Mouse (Mus musculus) naive thymus-derived CD4-positive, alpha-beta T cell, adult 2 months (primary cell): Measurements from ENCODE around the gene Marcks.

Source experiments
- DNase-seq: peaks from one replicate; pipeline ENCODE4 v3.0.0-alpha.2; 2011; ENCODE audit warnings: low read depth

Gene Marcks

DNA sequence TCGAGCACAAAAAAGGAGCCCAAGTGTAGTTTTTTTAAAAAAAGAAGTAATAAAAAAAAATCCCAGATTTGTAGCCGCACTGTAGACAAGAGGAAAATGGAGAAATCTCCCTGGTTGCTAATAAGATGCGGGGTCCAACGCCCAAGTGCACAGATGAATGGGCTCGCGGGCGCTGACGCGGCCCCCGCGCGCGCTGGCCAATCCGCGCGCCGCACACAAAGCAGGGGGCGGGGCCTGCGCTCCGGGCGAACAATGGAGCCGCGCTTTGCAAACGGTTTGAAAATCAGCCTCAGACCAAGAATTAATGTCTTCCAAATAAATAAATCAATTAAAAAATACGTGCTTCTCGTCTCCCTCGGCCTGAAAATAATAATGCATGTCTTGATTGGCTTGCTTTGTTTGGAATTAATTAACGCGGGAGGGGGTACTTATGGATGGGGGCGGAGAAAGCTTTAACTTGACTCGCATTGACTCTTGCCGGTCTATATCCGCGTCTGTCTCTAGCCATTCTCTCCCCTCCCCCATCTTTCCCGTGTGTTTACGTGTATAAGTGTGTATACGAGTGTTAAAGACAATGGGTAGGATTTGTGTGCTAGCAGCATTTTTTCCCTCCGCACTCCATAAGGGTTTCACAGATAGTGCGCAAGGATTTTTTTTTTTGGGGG lies at the start of gene Marcks:
Gene Marcks, minus strand, starts transcription at position 143 of the 665 bp plus-strand sequence.
- DNase-seq: peak; percentile 81

DNA sequence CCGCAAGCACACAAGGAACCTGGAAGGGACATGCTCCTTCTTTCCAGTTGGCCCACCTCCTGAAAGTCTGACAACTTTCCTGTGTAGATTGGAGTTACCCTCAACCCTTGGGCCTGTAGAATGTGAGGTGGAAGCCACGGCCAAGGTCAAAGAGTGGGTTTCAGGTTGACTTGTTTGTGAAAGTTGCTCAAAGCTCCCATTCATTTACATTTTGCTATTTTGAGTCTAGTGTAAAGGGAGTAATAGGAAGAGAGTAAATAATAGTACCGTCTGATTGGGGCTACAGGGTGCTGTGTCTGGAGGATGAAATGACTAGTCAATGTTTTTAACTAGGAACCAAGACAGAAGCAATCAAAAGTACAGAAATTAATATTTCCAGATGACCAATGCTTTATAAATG lies 38.4 kb upstream of the Marcks start:
- DNase-seq: no peak

DNA sequence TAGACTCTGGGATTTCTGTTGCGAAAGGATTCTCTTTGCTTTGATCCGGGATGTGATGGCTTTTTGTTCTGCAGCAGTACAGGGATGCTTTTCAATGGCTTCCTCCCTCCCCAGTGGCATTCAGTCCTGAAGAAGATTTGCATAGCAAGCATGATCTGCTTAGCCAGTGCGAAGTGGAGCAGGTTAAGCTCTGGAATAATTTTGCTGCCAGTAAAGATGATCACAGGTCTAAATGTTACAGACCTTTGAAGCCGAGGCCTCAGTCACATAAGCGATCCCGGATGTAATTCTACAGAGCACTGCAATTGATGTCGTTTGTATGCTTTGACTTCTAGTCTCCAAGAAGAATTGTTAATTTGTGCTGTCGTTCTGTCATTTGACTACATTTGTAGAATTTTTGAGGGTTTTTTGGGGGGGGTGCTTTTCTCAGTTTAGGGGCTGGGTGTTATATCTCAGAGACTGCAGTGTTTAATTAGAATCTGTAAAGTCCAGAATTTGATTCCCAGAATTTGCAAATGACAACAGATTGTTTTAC lies 33.8 kb upstream of the Marcks start:
- DNase-seq: no peak

- no peak for DNase-seq
These were observed 33.1 kb upstream of the Marcks start for GRCm38 (mm10) chr10:37171711-37172415.

DNA sequence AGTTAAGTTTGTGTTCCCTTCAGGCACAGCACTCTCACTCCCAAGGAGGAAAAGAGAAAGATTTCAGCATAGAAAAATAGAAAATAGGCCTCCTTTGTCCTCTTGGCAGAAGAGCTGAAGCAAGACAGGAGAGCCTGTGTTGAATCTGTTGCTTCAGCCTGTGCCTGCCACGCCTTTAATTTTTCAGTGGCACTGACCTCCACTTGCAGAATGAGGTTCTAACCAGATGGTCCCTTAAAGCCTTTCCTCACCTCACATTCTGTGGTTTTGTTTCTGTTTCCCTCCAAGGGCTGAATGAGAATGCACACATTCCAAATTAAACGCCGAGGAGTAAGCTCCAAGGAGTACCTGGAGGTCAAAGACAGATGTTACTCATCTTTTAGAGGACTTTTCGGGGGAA lies 32.2 kb upstream of the Marcks start:
- DNase-seq: no peak

- no peak for DNase-seq
These were observed 31.7 kb upstream of the Marcks start for GRCm38 (mm10) chr10:37170466-37170865.

DNA sequence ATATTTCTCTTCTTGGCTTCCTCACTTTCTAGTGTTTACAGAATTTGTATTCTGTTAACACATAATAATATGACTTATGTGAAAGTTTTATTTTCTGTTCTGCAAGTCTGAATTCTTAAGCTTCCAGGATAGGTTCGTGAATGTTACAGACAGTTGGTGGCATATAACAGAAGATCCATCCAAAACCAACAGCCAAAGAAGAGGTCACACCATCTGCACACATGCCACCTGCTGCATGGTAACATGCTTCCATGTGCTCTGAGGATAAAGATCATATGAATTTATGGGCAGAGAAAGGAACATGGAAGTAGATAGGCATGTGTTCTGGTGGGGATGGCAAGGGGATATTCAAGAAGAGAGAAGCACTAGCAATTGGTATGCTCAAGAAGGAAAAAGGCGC lies 28.8 kb upstream of the Marcks start:
- no peak for DNase-seq

DNA sequence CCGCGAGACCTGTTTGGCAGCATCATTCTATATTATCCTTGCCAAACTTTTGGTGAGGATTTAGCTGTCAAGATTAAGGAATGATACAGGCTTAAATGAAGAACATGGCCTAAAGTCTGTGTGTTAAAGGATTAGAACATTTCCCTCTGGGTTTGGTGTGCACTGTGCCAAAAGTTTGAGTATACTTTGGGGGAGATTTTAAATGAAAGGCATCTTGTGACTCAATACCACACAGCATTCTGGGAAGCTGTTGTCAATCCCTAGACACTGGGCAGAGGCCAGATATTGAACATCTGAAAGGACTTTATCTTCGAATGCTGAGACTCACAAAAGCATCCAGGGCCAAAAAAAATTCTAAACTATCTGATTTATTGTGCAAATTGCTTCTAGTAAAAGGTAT lies 21.0 kb upstream of the Marcks start:
- no peak for DNase-seq

GRCm38 (mm10) chr10:37157156-37157555 lies 18.4 kb upstream of the Marcks start:
- DNase-seq: no peak

DNA sequence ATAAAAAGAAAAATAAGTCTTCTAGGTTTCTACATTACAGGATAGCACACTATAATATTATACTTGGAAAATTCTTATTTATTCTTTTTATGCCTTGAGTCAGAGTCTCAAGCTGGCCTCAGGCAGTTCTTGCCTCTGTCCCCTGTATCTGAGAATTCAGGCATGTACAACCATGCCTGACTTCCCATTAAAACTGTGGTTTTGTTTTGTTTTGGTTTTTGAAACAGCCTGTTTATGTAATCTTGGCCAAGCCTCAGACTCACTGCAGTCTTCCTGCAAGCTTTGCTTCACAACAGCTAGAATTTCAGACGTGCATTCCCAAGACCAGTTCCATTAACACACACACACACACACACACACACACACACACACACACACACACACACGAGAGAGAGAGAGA lies 16.4 kb upstream of the Marcks start:
- no peak for DNase-seq

GRCm38 (mm10) chr10:37151539-37152271 lies 13.0 kb upstream of the Marcks start:
- DNase-seq: no peak

DNA sequence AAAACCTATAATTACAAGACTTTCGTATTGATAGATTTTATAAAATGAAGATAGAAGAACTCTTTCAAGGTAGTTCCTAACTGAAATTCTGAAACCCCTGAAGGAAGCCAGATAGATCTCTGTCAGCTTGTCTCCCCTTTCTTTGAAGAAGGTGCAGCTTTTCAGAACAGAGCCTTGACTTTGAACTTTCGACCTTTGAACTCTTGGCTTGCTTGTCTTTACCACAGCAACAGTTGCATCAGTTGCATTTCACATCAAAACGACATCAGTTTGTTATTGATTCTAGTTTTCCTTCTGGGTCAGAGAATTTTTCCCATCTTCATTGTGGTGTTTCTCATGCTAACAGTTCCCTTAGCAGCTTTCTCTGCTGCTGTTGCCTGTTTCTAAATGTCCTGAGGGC lies 9.3 kb upstream of the Marcks start:
- DNase-seq: peak; percentile 9

GRCm38 (mm10) chr10:37145456-37145855 lies 6.7 kb upstream of the Marcks start:
- DNase-seq: no peak

DNA sequence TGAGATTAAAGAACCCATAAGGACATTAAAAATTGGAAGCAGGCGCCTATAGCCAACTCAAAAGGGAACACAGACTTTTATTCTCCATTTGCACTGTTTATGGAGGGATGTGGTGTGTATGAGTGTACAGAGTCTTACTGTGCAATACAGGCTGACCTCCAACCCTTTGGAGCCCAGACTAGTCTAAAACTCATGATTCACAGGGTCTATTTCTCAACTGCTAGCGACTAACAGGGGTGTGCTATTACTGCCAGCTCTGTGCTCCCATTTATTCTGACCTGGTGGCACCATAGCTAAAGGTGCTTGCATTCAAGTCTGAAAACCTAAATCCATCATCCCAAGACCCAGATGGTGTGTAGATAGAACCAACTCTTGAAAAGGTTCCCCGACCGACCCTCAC lies 2.9 kb upstream of the Marcks start:
- peak; percentile 15 for DNase-seq

GRCm38 (mm10) chr10:37140736-37141451 lies 2.2 kb upstream of the Marcks start:
- peak; percentile 50 for DNase-seq

DNA sequence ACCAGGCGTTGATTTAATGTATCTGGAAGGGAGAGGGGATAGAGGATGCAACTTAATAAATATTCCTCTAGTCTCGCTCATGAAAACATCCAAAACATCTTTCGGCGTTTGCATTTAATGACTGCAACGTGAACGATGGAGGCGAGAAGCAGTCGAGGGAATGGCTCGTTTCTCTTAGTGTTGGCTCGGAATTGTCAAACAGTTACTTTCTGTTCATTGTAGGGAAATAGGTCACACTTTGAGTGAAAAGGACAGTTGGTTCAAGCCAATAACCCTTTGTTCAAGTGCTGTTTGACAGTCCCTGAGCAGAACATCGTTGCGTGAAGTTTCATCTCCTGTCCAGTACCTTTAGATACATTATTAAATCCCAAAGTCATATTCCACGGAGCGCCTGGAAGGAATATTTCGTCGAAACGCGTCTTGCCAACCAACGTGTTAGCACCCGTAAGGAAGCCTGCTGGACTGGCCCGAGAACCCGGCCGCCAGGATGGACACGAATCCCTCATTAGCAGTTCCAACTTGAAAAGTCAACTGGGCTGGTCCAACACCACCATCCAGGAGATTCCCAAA lies 1.5 kb upstream of the Marcks start:
- DNase-seq: no peak

GRCm38 (mm10) chr10:37139443-37140165 lies 884 bp upstream of the Marcks start:
- peak; percentile 50 for DNase-seq

GRCm38 (mm10) chr10:37138311-37138731 lies 399 bp downstream of the Marcks start:
- peak; percentile 54 for DNase-seq

DNA sequence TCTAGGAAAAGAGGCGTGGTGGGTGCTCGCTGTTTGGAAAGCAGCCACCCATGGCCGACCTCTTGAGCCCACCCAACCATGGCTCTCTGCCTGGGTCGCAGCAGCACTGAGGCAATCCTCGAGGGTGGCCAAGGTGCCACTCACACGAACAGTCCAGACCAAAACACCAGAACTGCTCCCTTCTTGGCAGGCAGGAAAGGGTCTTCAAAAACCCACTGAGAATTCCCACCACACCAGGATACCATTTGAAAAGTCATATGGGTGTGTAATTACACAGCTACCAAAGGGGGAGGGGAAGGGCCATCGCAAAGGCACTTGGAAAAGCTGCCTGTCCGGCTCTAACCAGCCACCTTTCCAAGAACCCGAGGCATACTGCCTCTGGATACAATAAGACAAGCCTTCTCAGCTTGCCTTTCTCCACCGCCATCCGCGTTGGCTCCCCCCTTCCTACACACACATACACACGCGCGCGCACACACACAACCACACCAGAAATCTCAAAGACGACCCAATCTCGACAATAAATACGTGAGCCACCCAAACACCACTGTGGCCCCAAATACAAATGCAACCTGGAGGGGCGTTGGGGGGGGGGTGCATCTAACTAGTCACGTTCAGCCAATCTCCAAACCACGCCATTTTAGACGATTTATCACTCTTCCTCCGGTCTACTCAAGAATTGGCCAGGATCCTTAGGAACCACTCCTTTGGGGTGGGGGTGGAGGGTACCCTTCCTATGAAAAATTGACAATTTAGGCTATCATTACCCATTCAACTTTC lies 999 bp downstream of the Marcks start:
- DNase-seq: peak; percentile 55

GRCm38 (mm10) chr10:37136981-37137518 lies 1.7 kb downstream of the Marcks start:
- DNase-seq: peak; percentile 93
